Mouse (Mus musculus): ENCODE measurements around the gene Sorl1.

Gene Sorl1

GRCm38 (mm10) chr9:41952650-41953204 is 171.4 kb downstream of the Sorl1 start:
- DNase-seq (ENCODE audit: low spot score): no peak

DNA sequence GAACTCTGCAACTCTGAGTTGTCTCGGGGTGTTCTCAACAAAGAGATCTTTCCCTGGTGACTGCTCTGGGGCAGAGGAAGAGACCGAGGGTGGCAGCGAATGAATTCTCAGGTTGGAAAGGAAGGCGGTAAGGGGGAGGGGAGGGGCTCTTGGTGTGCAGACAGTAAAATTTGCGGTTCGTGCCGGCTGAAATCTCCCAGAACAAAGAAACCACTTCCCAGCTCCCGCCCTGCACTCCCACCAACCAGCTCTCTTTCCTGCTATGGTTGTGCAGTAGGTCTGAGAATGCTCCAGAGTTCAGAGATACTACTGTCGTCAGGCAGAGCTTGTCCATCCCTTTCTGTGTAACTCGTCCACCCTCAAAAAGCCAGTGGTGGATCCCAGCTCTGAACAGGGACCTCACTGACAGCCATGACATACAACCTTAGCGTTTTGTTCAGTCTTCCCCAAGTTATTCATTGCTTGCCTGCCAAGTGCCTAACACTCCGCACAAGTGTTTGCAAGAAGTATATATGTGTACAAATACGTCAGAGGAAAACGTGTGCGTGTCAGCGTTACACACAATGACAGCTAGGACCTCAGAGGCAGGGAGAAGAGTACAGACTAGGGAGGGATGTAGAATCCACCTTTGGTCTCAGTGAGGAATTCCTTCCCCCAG is 172.5 kb downstream of the Sorl1 start:
- DNase-seq (ENCODE audit: low spot score): no peak

DNA sequence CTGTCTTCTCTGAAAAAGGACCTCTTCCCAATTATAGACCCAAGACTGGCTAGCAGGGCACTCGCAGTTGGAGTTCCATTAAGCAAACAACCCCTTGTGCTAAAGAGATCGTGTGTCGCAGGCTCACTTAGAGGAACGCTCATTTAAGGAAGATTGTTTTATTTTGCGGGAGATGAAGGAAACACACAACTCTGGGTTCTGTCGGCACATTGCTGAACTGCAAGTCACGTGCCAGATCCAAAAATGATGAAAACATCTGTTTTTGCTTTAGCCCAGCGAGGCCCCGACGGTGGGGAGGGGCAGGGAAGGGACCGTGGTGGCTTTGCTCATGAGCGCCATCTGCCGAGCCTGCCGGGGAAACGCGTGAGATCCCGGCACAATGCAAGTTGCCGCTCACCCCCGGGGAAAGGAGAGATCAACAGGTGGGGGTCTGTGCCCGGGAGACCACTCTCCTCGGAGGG is 173.1 kb downstream of the Sorl1 start:
- DNase-seq (ENCODE audit: low spot score): peak; percentile 87

DNA sequence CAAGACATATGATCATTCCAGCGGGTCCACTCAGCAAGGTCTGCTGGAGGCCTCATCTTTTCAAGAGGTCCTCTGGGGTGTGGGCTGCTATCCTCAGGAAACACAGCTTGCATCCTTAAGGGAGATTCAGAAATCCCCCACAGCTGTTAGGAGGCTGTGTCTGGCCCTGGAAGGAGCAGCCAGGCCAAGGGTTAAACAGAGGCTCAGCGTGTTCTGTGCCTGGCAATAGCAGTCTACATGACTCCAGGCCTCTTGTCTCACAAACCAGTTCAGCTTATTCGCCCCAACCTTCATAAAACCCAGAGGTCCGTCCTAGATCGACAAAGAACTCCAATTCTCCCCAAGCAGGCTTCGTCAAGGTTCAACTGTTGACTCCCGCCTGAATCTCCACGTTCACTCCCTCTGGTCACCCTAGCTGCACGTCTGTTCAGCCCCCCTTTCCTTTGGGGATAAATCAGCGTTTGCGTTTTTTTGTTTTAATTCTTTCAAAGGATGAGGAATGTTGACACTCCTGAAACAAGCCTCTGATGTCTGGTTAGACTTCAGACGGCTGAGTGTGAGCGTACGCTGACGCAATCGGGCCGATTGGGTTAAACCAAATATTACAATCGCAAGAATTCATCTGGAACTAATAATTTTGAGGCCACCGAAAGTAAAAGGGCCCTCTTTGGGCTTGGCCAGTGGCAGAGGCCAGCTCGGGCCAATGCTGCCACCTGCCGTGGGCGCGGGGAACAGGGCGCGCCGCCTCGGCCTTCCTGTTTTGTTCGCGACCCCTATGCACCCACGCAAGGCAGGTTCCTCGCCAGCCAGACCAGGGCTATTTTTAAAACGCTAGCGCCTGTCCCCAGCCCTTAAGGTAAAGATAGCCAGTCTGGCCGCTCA is 173.7 kb downstream of the Sorl1 start:
- peak; percentile 57 for DNase-seq (ENCODE audit: low spot score)

DNA sequence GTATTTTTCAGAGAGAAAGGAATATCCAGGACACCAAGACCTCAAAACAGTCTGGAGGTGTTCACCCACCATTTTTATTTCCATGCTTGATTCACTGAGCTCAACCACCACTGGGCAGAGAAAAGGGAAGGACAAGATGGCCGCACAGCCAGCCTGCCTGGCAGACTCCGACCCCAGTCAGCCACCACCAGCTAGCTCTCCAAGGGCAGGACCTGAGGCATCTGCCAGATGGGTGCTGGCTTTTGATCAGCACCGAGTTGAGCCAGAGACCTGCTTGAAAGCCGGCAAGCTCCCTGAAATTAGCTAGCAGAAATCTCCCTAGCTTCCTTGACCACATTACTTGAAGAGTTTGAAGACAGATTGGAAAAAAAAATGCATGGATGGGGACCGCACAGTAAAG is 174.6 kb downstream of the Sorl1 start:
- DNase-seq (ENCODE audit: low spot score): no peak

DNA sequence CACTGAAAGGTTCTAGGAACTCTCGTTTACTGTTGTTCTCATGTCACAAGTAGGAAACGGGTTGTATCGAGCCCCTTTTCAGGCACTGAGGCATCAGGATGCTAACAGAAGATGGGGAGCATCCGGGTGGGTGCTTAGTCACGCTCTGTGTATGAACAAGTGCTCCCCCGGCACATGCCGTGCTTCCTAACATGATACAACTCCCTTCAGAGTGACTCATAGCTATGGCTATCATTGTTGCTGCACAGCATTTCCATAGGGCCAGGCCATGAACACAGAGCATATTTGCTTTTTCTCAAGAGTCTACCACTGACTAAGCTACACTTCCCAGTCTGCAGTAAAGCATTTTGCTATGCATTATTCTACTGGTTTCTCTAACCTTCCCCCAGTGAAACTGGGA is 179.1 kb downstream of the Sorl1 start:
- DNase-seq (ENCODE audit: low spot score): no peak

DNA sequence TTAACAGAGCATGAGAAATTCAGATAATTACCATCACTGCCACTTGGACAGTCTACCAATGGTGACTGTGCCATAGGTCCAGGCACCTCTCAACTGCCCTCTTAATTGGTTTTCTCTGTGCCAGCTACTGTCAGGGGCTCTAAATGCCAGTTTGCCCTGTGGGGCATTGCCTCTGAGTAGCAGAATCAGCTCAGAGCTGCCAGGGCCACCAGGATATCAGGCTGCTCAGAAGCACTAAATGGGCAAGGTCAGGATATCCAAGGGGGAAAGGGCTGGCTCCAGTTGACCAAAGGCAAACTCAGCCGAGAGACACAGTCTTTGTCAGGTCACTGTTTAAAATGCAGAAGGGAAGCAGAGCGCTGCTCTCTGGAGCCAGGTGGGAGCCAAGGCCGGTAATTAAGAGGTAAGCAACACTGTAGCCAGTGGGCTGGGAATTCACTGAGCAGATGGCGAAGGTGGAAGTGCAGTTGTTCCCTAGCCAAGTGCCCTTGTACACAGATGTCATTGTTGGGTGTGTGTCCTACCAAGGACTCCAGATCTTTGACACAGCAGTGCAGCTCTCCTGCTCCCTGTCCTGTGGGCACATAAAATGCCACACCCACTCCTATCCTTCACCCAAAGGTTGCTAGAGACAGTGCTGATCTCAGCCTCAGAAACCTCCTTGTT is 181.0 kb downstream of the Sorl1 start:
- DNase-seq (ENCODE audit: low spot score): no peak

DNA sequence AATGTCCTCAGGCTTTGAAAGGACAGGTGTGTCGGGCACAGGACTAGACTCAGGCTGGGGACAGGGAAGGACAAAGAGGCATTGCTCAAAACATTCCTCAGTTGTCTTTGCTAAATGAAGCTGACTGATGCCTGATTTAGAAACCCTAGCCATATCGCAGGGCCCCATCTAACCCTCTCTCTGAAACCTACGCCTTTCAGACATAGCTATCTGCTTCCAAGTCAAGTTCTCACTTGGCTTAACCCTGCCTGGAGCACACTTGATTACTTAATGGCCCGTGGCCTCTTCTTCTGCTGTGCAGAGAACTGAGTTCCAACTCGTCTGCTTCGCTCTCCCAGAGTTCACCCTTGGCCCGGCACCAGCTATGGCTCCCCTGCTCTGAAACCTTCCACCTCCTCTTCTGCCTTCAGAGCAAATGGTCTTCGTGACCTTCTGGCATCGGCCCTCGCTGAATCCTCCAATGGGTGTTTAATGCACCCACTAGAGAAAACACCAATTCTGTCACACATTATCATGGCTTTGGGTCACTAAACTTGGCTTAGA is 183.7 kb downstream of the Sorl1 start:
- no peak for DNase-seq (ENCODE audit: low spot score)

GRCm38 (mm10) chr9:41938449-41938848 is 185.6 kb downstream of the Sorl1 start:
- no peak for DNase-seq (ENCODE audit: low spot score)

GRCm38 (mm10) chr9:41937967-41938348 is 186.1 kb downstream of the Sorl1 start:
- no peak for DNase-seq (ENCODE audit: low spot score)

DNA sequence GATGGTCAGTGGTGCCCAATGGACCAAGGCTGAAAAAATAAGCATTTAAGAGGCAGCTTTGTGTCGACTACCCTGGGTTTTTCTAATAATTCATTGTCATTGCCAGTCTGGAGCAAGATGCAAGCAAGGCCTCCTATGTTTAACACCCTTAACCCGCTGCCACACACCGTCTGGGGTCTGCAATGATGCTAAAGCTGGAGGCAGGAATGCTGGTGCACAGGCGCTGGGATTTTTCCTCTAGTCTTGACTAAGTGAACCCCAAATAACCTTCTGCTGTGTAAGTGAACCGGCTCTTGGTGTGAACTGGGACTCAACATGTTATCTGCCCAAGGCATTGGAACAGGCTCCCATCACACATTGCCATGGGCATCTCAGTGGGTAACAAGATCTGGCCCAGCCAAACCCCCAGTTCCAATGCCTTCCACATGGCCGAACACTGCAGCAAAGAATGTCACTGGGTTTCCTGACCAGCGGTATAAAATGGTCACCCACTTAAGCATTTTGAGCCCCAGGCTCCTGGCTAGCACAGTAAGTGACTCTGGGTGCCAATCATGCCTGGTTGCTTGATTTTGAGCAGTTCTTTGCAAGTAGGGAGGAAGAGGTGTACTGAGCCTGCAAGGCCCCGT is 186.6 kb downstream of the Sorl1 start:
- no peak for DNase-seq (ENCODE audit: low spot score)

DNA sequence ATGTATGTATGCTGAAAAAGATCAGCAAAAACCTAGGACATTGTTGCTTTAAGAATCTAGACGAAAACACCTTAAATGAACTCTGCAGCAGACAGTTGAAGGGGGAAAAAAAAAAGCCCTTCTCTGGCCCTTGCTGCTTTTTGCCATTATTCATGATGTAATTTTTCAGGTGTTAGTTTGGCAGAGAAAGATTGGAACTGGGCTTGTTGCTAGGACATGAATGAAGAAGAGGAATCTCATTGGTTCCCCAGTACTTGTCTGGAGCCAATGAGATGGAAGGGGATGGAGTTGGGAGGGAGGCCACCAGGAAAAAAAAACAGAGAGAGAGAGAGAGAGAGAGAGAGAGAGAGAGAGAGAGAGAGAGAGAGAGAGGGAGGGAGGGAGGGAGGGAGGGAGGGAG is 187.5 kb downstream of the Sorl1 start:
- DNase-seq (ENCODE audit: low spot score): no peak

GRCm38 (mm10) chr9:41935979-41936378 is 188.1 kb downstream of the Sorl1 start:
- no peak for DNase-seq (ENCODE audit: low spot score)

DNA sequence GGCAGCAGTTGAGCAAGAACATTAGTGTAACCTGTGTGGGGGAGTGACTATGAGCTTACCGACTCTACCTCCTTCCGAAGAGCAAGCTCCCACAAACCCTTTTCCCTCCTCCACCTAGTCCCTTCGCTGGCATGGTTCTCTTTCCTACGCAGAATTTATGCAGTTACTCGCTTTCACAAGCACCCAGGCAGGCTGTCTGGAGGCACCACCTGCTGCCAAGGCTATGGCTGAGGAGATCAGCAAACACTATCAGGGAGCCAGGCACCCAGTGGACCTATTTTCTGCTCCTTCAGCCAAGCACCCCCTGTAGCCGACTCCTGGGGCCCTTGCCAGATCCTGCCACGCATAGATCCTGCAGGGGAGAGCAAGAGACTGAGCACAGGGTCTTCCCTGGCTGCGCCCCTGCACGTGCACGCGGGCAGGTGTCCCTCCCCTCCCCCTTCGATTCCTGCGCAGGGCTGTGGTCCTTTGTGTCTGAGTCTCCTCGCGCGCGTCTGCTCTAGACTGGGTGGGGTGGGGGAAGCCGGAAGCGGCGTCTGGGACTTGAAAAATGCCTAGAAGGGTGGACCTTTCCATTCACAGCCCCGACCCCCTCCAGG is 188.6 kb downstream of the Sorl1 start:
- peak; percentile 18 for DNase-seq (ENCODE audit: low spot score)

DNA sequence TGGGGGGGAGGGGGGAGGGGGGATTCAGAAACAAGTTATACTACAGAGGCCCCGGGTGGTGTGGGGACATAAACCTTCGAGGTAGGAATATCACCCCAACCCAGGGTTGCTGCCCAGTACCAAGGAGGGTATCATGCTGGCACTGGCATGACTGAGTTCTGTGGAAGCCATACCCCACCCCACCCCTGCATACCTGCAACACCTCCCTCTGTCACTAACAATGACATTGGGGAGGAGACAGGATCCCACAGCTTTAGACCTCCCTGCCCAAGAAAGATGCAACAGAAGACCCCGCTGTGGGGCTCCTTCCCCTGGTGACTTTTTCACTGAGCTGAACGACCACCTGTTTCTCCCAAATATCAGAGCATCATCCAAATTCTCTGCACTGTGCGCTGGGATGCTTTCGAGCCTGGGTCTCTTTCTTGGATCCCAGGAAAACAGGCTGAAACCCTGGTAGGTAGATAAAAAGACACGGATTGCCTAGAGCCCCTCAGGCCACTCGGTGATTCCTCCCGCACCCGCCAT is 189.2 kb downstream of the Sorl1 start:
- no peak for DNase-seq (ENCODE audit: low spot score)

GRCm38 (mm10) chr9:41929986-41930385 is 194.1 kb downstream of the Sorl1 start:
- DNase-seq (ENCODE audit: low spot score): no peak

DNA sequence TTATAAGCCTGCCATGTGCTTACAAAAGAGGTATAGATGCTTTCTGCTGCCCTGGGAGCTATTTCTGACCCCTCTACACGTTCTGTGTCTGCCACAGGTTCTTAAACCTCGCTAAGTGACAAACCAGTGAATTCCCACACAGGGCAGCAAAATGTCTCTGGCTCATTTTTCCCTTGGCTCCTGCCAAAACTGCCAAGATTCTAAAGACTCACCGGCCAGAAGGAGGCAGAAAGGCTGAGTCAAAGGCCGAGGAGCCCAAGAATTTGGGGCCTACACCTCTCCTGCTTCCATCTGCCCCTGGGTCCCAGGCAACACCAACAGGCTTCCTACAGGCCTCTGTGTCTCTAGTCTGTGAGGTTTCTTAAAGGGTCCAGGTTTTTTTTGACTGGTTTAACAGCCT is 198.4 kb downstream of the Sorl1 start:
- DNase-seq (ENCODE audit: low spot score): no peak

- DNase-seq (ENCODE audit: low spot score): no peak
Measured at GRCm38 (mm10) chr9:41924140-41924539, 200.0 kb downstream of the Sorl1 start.

GRCm38 (mm10) chr9:41922416-41922815 is 201.7 kb downstream of the Sorl1 start:
- DNase-seq (ENCODE audit: low spot score): no peak

DNA sequence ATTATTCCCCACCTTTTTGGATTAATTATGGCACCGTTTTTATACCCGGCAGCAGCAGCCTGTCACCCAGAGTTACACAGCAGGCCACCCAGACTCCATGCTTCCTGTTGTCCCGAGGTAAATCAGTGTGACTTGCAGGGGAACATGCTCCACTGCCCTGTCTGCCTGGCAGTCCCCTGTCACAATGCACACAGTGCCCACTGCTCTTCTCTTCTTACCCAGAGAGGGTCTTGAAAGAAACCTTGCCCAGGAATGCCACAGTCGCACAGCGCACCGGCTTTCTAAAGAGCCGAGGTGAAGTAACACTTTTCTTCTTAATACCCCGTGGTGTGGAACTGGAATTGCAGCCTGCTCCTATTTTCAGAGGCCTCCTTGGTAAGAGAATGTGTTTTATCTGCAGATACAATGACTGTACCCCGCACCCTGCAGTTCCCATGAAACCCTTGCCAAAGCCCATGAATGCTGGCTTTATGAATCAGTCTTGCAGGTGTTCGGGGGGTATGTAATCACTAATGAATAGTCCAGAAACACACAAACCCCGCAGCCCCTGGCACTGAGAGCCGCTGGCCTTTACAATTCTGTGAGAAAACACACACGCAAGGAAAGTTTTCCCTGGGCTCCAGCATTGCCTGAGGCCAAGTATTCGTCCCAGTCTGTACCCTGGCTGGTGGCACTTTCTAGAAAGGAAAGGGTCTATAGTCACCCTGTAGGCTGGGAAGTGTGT is 205.3 kb downstream of the Sorl1 start:
- no peak for DNase-seq (ENCODE audit: low spot score)

DNA sequence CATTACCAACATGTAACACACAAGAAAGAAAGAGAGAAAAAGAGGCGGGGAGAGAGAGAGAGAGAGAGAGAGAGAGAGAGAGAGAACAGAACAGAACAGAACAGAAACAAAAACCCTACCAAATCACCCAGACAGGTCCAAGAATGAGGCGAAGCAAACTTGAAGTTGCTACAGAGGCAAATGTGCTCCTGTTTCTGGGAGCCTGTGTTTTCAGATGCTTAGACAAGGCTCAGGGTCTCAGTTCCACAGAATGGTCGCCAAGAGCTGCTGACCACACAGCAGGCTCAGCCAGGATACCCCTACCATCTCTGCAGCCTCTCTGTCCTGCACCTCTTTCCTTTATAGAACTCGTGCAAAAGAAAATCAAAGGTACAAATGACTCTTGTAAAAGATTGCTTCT is 205.9 kb downstream of the Sorl1 start:
- DNase-seq (ENCODE audit: low spot score): no peak

All from T-cell, adult 2 months (primary cell).